Mouse (Mus musculus) cerebellum, adult 18-20 months (tissue): ENCODE results near the gene Krt7.

Source experiments
- DNase-seq, 2 experiments: peaks; one replicate each; pipeline ENCODE4 v3.0.0; 2021

Gene Krt7

GRCm38 (mm10) chr15:101378646-101379045, 32.2 kb upstream of the Krt7 start:
- no peak for DNase-seq

- no peak for DNase-seq
Observed at GRCm38 (mm10) chr15:101381758-101382157, 29.1 kb upstream of the Krt7 start.

- DNase-seq = peak; percentile 67 to 69
Observed at GRCm38 (mm10) chr15:101382811-101383210, 28.0 kb upstream of the Krt7 start.

- no peak for DNase-seq
Observed at GRCm38 (mm10) chr15:101384610-101385009, 26.2 kb upstream of the Krt7 start.

- no peak for DNase-seq
Observed at GRCm38 (mm10) chr15:101385064-101385463, 25.8 kb upstream of the Krt7 start.

GRCm38 (mm10) chr15:101387176-101387575, 23.7 kb upstream of the Krt7 start:
- no peak for DNase-seq

- DNase-seq = no peak
Observed at GRCm38 (mm10) chr15:101388034-101388541, 22.8 kb upstream of the Krt7 start.

GRCm38 (mm10) chr15:101390203-101390602, 20.6 kb upstream of the Krt7 start:
- DNase-seq = no peak

- no peak for DNase-seq
Observed at GRCm38 (mm10) chr15:101392251-101392650, 18.6 kb upstream of the Krt7 start.

- no peak for DNase-seq
Observed at GRCm38 (mm10) chr15:101394908-101395307, 15.9 kb upstream of the Krt7 start.

GRCm38 (mm10) chr15:101396466-101396865, 14.4 kb upstream of the Krt7 start:
- no peak for DNase-seq

GRCm38 (mm10) chr15:101396921-101397320, 13.9 kb upstream of the Krt7 start:
- no peak for DNase-seq

GRCm38 (mm10) chr15:101397683-101398082, 13.2 kb upstream of the Krt7 start:
- no peak for DNase-seq

GRCm38 (mm10) chr15:101398269-101398668, 12.6 kb upstream of the Krt7 start:
- DNase-seq = no peak

GRCm38 (mm10) chr15:101412188-101412587, 1.3 kb downstream of the Krt7 start:
- no peak for DNase-seq

GRCm38 (mm10) chr15:101413916-101414635, 3.2 kb downstream of the Krt7 start:
- DNase-seq = no peak

GRCm38 (mm10) chr15:101414807-101415565, 4.1 kb downstream of the Krt7 start:
- DNase-seq = peak; percentile 41

GRCm38 (mm10) chr15:101418950-101419349, 8.1 kb downstream of the Krt7 start:
- DNase-seq = no peak

- no peak for DNase-seq
Observed at GRCm38 (mm10) chr15:101420903-101421302, 10.1 kb downstream of the Krt7 start.

- DNase-seq = no peak
Observed at GRCm38 (mm10) chr15:101424914-101425313, 14.1 kb downstream of the Krt7 start.

- DNase-seq = no peak
Observed at GRCm38 (mm10) chr15:101436611-101437010, 25.8 kb downstream of the Krt7 start.

GRCm38 (mm10) chr15:101438555-101438954, 27.7 kb downstream of the Krt7 start, which contains the start of gene Krt87:
Gene Krt87 (minus strand): TSS chr15:101438804.
- DNase-seq = no peak

GRCm38 (mm10) chr15:101440837-101441236, 30.0 kb downstream of the Krt7 start:
- no peak for DNase-seq

- no peak for DNase-seq
Observed at GRCm38 (mm10) chr15:101446572-101446971, 35.7 kb downstream of the Krt7 start.
